Mouse (Mus musculus): ENCODE measurements around the gene P3h1.

P3h1 gene

GRCm38 (mm10) chr4:119232410-119233255 lies at the start of gene P3h1, which contains the start of gene AU022252:
TSS of gene P3h1 (plus strand) at chr4:119232915.
TSS of gene AU022252 (minus strand) at chr4:119232712.
- peak; percentile 100 for DNase-seq (ENCODE audit: low spot score)

DNA sequence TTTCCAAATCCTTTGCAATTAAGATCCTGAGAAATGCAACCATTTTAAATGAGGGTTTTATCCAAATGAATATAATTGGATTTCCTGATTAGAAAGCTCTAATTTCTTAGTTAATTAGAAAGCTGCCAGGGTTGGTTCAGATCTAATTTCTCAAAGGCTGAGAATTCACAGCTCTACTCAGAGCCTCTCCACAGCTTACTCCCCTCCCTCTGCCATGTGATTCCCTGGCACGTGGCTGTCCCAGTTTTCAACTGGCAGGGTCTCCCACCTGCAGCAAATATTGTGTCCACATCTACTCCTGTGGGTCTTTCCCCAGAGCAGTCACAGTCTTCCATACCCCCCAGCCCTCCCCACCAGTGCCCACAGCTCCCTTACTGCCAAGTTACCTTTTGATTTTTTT lies 49.2 kb upstream of the P3h1 start:
- DNase-seq (ENCODE audit: low spot score): no peak

- no peak for DNase-seq (ENCODE audit: low spot score)
Measured at GRCm38 (mm10) chr4:119185771-119186170, 46.9 kb upstream of the P3h1 start.

GRCm38 (mm10) chr4:119188060-119188785 lies 44.5 kb upstream of the P3h1 start:
- peak; percentile 18 for DNase-seq (ENCODE audit: low spot score)

DNA sequence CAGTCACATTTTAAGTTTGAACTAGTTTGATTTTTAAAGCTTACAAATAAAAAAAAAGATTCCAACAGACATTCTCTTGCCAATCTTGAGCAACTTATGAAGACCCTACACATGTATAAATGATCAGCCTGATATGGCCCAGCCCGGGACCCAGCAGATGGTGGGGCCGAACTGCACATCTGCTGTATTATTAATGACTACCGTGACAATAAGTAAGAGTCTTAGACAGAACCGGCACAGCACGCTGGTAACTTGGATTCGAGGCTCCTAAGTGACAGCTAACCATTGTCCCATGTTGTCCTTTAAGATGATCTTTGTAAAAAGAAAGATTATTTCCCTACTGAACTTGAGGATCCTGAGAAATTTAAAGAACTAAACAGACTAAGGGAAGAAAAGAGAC lies 43.3 kb upstream of the P3h1 start:
- no peak for DNase-seq (ENCODE audit: low spot score)

DNA sequence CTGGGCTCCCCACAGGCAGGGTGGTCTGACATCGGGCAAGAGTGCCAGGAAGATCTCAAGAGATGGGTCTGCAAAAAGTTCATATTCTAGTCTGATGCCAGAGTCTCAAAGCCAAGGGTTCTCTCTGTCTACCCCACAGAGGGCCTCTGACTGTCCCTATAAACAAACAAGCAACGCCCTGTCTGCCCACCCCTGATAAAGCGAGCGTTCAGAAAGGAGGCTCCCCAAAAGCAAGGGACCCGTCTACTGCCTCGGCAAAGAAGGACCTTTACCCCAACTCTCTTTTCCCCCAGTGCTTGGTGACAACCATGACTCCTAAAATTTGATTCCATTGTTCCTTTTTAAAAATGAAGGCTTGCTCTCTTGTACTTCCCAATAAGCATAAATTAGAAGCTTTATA lies 42.9 kb upstream of the P3h1 start, which contains the start of gene Ermap:
TSS of gene Ermap (minus strand) at position 148 of the 400 bp plus-strand sequence.
- DNase-seq (ENCODE audit: low spot score): no peak

- no peak for DNase-seq (ENCODE audit: low spot score)
Measured at GRCm38 (mm10) chr4:119190618-119191017, 42.1 kb upstream of the P3h1 start.

DNA sequence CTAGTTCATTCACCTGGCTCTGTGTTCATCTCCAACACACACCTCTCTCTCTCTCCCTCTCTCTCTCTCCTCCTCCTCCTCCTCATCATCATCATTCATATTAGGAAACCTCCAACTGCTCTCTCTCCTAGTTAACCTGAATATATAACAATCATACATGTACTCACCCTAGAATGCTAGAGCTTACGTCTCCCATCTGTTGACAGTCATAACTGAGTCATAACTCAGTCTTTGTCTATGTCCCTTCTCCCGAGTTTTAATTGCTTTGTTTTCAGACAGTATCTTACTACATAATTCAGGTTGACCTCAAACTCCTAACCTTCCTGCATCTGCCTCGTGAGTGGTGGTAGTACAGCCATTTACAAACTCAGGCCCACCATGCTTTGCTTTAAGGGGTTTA lies 41.4 kb upstream of the P3h1 start:
- no peak for DNase-seq (ENCODE audit: low spot score)

DNA sequence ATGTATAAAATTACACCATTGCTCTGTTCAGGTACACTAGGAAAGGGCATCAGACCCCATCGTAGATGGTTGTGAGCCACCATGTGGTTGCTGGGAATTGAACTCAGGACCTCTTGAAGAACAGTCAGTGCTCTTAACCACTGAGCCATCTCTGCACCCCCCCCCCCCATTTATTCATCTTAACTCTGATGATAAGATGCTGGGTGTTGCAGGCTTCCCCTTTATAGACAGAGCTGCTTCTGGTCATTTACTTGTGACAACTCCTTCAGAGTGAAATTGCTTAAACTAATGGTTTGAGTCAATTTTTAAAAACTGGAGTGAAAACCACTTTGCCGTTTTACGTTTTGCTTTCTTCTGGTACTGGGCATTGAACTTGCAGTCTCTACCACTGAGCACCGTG lies 40.0 kb upstream of the P3h1 start:
- no peak for DNase-seq (ENCODE audit: low spot score)

GRCm38 (mm10) chr4:119194909-119195581 lies 37.7 kb upstream of the P3h1 start, which contains the start of gene Svbp:
TSS of gene Svbp (plus strand) at chr4:119195306.
- peak; percentile 90 for DNase-seq (ENCODE audit: low spot score)

GRCm38 (mm10) chr4:119195582-119196320 lies 37.0 kb upstream of the P3h1 start:
- DNase-seq (ENCODE audit: low spot score): peak; percentile 17

DNA sequence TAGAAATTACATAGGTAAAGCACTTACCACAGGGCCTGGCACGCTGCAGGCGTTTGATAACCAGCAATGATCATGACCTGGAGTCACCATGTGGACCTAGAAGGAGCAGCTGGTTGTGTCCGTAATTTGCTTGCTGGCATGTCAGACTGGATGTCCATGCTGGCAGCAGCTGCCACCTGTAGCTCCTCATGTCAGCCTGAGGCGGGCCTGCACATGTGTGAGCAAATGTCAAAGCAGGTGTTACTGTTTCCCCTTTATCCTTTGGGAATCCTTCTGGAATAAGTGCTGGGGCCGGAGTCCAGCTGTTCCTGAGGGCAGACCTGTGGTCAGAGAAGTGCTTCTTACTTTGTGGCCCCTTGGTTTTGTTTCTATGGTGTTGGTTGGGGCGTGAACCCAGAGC lies 34.6 kb upstream of the P3h1 start:
- DNase-seq (ENCODE audit: low spot score): no peak

- DNase-seq (ENCODE audit: low spot score): peak; percentile 84
Measured at GRCm38 (mm10) chr4:119204672-119205071, 28.0 kb upstream of the P3h1 start.

DNA sequence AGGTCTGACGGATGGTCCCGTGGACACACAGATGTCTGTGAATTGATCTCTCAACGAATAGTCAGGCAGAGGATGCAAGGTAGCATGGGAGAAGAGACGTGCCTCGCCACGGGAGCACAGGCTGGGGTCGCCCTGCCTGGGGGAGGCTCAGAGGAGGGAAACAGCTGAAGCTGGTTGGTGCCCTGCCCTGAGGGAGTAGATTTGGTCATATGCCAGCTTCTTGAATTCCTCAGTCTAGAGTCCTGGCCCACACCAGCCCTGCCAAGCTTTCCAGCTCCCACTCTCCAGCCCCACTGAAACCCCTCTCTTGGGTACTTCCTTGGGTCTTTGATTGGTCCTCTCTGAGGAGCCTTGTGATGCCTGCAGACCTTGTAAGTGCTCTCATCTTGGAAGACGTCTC lies 16.0 kb upstream of the P3h1 start:
- no peak for DNase-seq (ENCODE audit: low spot score)

DNA sequence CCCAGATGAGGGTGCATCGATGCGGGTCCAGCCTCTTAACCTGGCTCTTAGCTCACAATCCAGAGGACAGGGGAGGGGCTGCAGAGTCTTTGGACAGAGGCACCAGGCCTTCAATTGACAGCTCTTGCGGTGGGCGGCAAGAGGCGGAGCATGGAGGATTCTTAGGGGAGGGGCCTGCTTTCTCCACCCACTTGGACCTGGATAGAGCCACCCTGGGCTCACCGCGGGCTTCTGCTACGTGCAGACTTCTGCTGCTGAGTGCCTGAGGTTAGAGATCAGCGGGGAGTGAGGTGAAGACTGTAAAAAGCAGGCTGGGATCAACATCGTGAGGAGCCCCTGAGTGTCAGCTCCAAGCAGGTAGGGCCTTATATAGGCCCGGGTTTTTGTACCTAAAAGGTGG lies 14.5 kb upstream of the P3h1 start, which contains the start of gene Tmem269:
TSS of gene Tmem269 (minus strand) at position 49 of the 400 bp plus-strand sequence.
- peak; percentile 44 for DNase-seq (ENCODE audit: low spot score)

DNA sequence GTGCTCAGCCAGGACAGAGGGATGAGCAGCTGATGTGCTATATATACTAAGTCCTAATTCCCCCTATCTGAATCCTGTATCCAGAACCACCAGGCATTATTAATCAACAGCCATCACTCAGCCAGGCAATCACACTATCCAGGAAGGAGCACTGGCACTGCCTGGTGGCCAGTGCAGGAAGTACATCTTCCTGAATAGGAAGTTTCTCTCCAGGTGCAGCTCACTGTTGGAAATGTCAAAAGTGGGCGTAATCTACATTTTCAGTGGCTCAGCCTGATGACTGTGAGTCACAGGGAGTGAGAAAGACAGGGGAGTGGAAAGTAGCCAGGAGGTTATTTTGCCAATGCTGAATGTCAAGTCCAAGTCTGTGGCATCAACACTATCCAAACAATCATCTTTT lies 9.0 kb upstream of the P3h1 start:
- peak; percentile 62 for DNase-seq (ENCODE audit: low spot score)

GRCm38 (mm10) chr4:119224534-119224933 lies 8.2 kb upstream of the P3h1 start:
- DNase-seq (ENCODE audit: low spot score): no peak

GRCm38 (mm10) chr4:119225719-119226118 lies 7.0 kb upstream of the P3h1 start:
- DNase-seq (ENCODE audit: low spot score): no peak

GRCm38 (mm10) chr4:119226751-119227150 lies 6.0 kb upstream of the P3h1 start:
- DNase-seq (ENCODE audit: low spot score): no peak

GRCm38 (mm10) chr4:119233256-119233901 lies 664 bp downstream of the P3h1 start:
- peak; percentile 83 for DNase-seq (ENCODE audit: low spot score)

DNA sequence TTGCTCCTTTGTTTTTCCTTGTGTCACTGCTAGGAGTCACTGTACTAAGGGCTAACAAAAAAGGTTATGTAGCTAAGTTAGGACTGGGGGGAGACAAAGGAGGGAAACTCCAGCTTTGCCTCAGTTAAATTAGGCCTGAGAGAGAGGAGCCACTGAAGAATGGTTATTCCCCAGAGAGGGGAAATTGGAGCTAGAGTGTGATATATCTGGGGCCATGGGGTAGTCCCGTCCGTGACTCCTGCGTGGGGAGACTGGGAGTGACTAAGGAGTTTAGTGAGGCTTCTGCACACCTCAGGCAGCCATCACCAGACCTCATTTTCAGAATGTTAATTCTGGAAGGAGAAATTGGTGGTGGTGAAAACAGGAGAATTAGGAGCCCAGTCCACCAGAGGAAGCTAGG lies 1.6 kb downstream of the P3h1 start:
- no peak for DNase-seq (ENCODE audit: low spot score)

Data from embryo, embryonic 10.5 days (tissue).